Mouse (Mus musculus) heart, embryonic 14.5 days (tissue): Measurements from ENCODE around the gene Gm3696. TPM values are rescaled to one million over a fixed set of nuclear protein-coding genes. Genes with fewer than 3 reads are reported as not detected.
"Not testable (repeated sequence)": the region's sequence is repeated elsewhere in the genome, so short reads cannot be mapped to it uniquely, and the experiment has no call there.

Experiments used
- ATAC-seq: fragments of 200-750 bp; cut with Nextera tagmentation; 2 replicates; pipeline ENCODE4 v1.8.0; 2017; ENCODE audit warnings: low read depth, moderate TSS enrichment; ENCODE audit not compliant: insufficient number of reproducible peaks, insufficient read depth, low FRiP score
- H3K27ac ChIP-seq, 2 experiments: fragments of 200-500 bp in 1 of 2; fragments of 300-500 bp in 1 of 2; sonication (generic) in 1 of 2; replicated peaks in 1 of 2; 2 replicates each; pipeline ENCODE4 v1.5.1; 2012 to 2014; ENCODE audit warnings: low read depth in 2 of 2, low read length in 2 of 2, control low read depth in 1 of 2, mild to moderate bottlenecking in 1 of 2, mixed read lengths in 1 of 2; ENCODE audit not compliant: control insufficient read depth in 1 of 2, insufficient read depth in 1 of 2
- H3K27me3 ChIP-seq: fragments of 300-500 bp; sonication (generic); 2 replicates; pipeline ENCODE4 v1.6.1; 2014; ENCODE audit warnings: mild to moderate bottlenecking, low read length, control low read depth; ENCODE audit not compliant: control insufficient read depth, insufficient read depth
- H3K36me3 ChIP-seq: fragments of 300-500 bp; sonication (generic); 2 replicates; pipeline ENCODE4 v1.6.1; 2014; ENCODE audit warnings: mild to moderate bottlenecking, control low read depth, low read length, mixed read lengths; ENCODE audit not compliant: control insufficient read depth, insufficient read depth
- H3K4me1 ChIP-seq, 2 experiments: fragments of 200-500 bp in 1 of 2; fragments of 300-500 bp in 1 of 2; sonication (generic) in 1 of 2; 2 replicates each; pipeline ENCODE4 v1.6.1; 2012 to 2014; ENCODE audit warnings: low read length in 2 of 2, control low read depth in 1 of 2, mixed read lengths in 1 of 2; ENCODE audit not compliant: control insufficient read depth in 2 of 2, insufficient read depth in 2 of 2
- H3K4me2 ChIP-seq: fragments of 300-500 bp; sonication (generic); 2 replicates; pipeline ENCODE4 v1.6.1; 2014; ENCODE audit warnings: mild to moderate bottlenecking, low read length
- H3K4me3 ChIP-seq, 2 experiments: fragments of 200-500 bp in 1 of 2; fragments of 300-500 bp in 1 of 2; sonication (generic) in 1 of 2; 2 replicates each; pipeline ENCODE4 v1.5.1; 2012 to 2014; ENCODE audit warnings: low read length in 2 of 2, mild to moderate bottlenecking in 2 of 2, control low read depth in 1 of 2, low read depth in 1 of 2, moderate library complexity in 1 of 2; ENCODE audit not compliant: control insufficient read depth in 1 of 2, insufficient read depth in 1 of 2
- H3K9ac ChIP-seq: fragments of 300-500 bp; sonication (generic); 2 replicates; pipeline ENCODE4 v1.6.1; 2014; ENCODE audit warnings: mild to moderate bottlenecking, low read length
- H3K9me3 ChIP-seq: fragments of 300-500 bp; sonication (generic); 2 replicates; pipeline ENCODE4 v1.6.1; 2016; ENCODE audit warnings: low read length, control low read depth; ENCODE audit not compliant: control insufficient read depth
- WGBS: fragments of 180-500 bp; shearing (Covaris S2); extraction: QIAGEN DNeasy Blood & Tissue Kit; methylation state at CpG from one replicate; pipeline ENCODE4 v1.1.7; 2014; 5-methylcytosine and 5-hydroxymethylcytosine counted together
- polyA plus RNA-seq: library from polyadenylated mRNA; unstranded; fragments of >200 nt; fragmentation: Nextera tagmentation; extraction: Ambion mirVana; gene quantifications from 2 replicates; pipeline ENCODE4 v1.2.1, GENCODE M21; 2014

Gm3696 gene
- 1.6 and 1.8 TPM in 2 replicates for polyA plus RNA-seq

GRCm38 (mm10) chr14:7100521-7100920, at the start of gene Gm3696:
TSS of gene Gm3696 (minus strand) at chr14:7100621.
- whole genome bisulfite sequencing: 75% methylated on average over 1 of the region's 3 CpGs
- not testable (repeated sequence) for H3K9me3 ChIP-seq, H3K36me3 ChIP-seq, H3K4me2 ChIP-seq, H3K4me1 ChIP-seq, H3K4me3 ChIP-seq, H3K27ac ChIP-seq, H3K9ac ChIP-seq, ATAC-seq, H3K27me3 ChIP-seq

- ATAC-seq, H3K27me3 ChIP-seq, H3K4me1 ChIP-seq, H3K9me3 ChIP-seq, H3K4me3 ChIP-seq, H3K9ac ChIP-seq, H3K27ac ChIP-seq, H3K4me2 ChIP-seq, H3K36me3 ChIP-seq: not testable (repeated sequence)
- WGBS: no CpG with 5 or more reads among the region's 2 CpGs
Measured at GRCm38 (mm10) chr14:7125312-7125711, 24.9 kb upstream of the Gm3696 start, which contains the start of gene Gm6676. TSS of gene Gm6676 (minus strand) at chr14:7125412.

DNA sequence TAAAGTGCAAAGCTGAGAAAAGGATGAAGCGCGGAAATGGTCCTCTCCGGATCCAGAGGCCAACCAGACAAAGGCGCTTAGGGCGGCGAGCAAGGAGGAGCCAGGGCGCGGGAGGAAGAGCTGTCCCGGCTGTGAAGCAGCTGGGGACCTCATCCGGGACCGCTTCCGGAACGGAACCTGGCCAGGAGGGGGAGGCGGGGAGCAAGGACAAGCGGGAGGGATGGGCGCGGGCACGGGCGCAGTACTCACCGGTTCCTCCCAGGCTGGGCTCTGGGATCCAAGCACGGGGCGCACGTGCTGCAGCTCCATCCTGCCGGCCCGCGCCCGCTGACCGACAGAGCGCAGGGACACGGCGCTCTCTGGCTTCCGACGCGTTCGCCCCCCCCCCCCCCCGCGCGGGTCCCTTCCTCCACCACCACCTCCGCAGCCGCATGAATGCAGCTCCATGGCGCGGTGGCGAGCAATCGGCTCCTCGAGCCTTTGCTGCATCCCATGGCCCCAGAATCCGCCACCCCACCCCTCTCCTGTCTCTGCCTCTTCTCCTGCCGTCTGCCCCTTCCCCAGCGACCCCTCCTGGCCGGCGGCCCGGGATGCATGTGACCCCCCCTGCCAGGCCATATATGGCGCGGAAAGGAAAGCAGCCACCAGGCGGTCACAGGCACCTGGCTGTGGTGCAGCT, 4.8 kb upstream of the Gm3696 start:
- H3K9ac ChIP-seq: peak overlapping the region; percentile 65

GRCm38 (mm10) chr14:7044870-7045269, 55.6 kb downstream of the Gm3696 start, which contains the start of gene Gm3685:
TSS of gene Gm3685 (minus strand) at chr14:7044970.
- not testable (repeated sequence) for H3K36me3 ChIP-seq, H3K27ac ChIP-seq, H3K4me2 ChIP-seq, ATAC-seq, H3K9ac ChIP-seq, H3K4me1 ChIP-seq, H3K9me3 ChIP-seq, H3K27me3 ChIP-seq, H3K4me3 ChIP-seq
- no CpG with 5 or more reads among the region's 2 CpGs for WGBS

More for the DNA sequence above, 4.8 kb upstream of the Gm3696 start:
- 0% methylated on average over 7 of the region's 54 CpGs for WGBS
- ATAC-seq, H3K9me3 ChIP-seq, H3K4me1 ChIP-seq, H3K36me3 ChIP-seq, H3K27me3 ChIP-seq: not testable (repeated sequence)
- peak overlapping the region; percentile 53 for H3K4me2 ChIP-seq
- H3K4me3 ChIP-seq: peak overlapping the region; percentile 44 to 58
- H3K27ac ChIP-seq: peak overlapping the region; percentile 64 to 68; a peak in 3 of 4 replicates

Other genes starting within 250 kb of the Gm3696 start
- gene Gm3667, start 210.7 kb downstream of the Gm3696 start, polyA plus RNA-seq: 0.75 and 1.9 TPM in 2 replicates
- gene Gm6356, start 126.8 kb downstream of the Gm3696 start, polyA plus RNA-seq: not detected in 2 replicates
- gene Gm10406, start 73.2 kb downstream of the Gm3696 start, polyA plus RNA-seq: 0.20 and 0.28 TPM in 2 replicates
- gene Gm3685, start 55.7 kb downstream of the Gm3696 start, polyA plus RNA-seq: not detected in 2 replicates
- not detected in 2 replicates for gene Gm6676, start 24.8 kb upstream of the Gm3696 start, polyA plus RNA-seq
- 2.2 and 4.6 TPM in 2 replicates for gene Gm3512, start 73.9 kb upstream of the Gm3696 start, polyA plus RNA-seq
- gene Gm16434, start 93.9 kb upstream of the Gm3696 start, polyA plus RNA-seq: not detected in 2 replicates
- gene Gm3727, start 164.1 kb upstream of the Gm3696 start, polyA plus RNA-seq: not detected in 2 replicates
- 2.1 and 2.3 TPM in 2 replicates for gene Gm3739, start 214.4 kb upstream of the Gm3696 start, polyA plus RNA-seq
- gene Gm5797, start 231.8 kb upstream of the Gm3696 start, polyA plus RNA-seq: not detected in 2 replicates